Mouse (Mus musculus): ENCODE data around the gene Sh2b1. TPM values are rescaled to one million over a fixed set of nuclear protein-coding genes. Genes with fewer than 3 reads are reported as not detected.

Gene Sh2b1
- polyA plus RNA-seq, 1 experiment from 2014 or later: 73.9 TPM

DNA sequence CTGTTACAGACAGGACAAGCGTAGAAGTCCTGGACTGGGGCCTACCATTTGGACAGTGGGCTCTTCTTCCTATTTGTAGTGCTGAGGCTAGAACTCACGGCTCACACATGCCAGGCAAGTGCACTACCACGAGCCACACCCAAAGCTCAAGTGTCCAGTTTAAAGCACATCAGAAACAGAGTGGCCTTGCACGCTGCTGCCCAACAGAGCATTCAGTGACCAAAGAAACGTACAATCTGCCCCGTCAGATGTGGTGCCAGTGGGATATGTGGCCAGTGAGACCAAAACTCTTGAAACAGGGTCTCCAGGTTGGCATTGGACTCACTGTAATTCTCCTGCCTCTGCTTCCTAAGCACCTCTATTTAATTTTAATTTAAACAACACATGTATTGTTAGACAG is 24.6 kb downstream of the Sh2b1 start:
- no peak for ATAC-seq
- no peak overlapping the region for H3K4me2 ChIP-seq (ENCODE audit: low read length)
- no peaks in the 10 kb centered on the region for H3K4me1 ChIP-seq (replicated peaks; ENCODE audit: control insufficient read depth, insufficient read depth, low read length)
- peaks cover 2% of the 10 kb centered on the region; the same call in 1 of the 2 replicates for H3K36me3 ChIP-seq (ENCODE audit: control insufficient read depth, insufficient read depth)
- WGBS: 91% methylated on average over 6 of the region's 6 CpGs
- H3K4me3 ChIP-seq (replicated peaks; ENCODE audit: low read length): no peak overlapping the region
- H3K27me3 ChIP-seq (replicated peaks; ENCODE audit: control insufficient read depth, insufficient read depth, low read length): no peaks in the 10 kb centered on the region
- no peaks in the 10 kb centered on the region for H3K9me3 ChIP-seq (ENCODE audit: control insufficient read depth, low read length)
- H3K27ac ChIP-seq (ENCODE audit: low read length): no peak overlapping the region
- H3K9ac ChIP-seq (replicated peaks; ENCODE audit: low read depth, low read length): no peak overlapping the region

DNA sequence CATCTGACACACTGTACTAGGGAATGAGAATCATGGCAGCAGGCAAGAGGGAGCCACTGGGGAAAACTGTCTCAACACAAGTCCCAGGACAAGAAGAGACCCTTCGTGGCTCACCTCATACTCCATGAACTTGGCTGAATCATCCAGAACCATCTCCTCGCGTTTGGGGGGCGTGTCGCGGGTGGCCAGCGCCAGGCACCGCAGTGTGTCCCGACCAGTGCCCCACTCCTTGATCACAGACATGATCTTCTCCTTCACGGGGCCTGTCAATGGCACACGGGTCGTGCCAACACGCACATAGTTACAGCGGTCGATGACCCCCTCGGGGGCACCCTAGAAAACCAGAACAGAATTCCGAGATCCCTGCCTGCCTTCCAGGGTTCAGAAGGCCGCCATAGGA is 25.2 kb downstream of the Sh2b1 start:
- H3K4me3 ChIP-seq (replicated peaks; ENCODE audit: low read length): no peak overlapping the region
- ATAC-seq: no peak
- no peaks in the 10 kb centered on the region for H3K9me3 ChIP-seq (ENCODE audit: control insufficient read depth, low read length)
- WGBS: 93% methylated on average over 18 of the region's 18 CpGs
- H3K4me2 ChIP-seq (ENCODE audit: low read length): no peak overlapping the region
- H3K4me1 ChIP-seq (replicated peaks; ENCODE audit: control insufficient read depth, insufficient read depth, low read length): no peaks in the 10 kb centered on the region
- no peak overlapping the region for H3K27ac ChIP-seq (ENCODE audit: low read length)
- H3K36me3 ChIP-seq (ENCODE audit: control insufficient read depth, insufficient read depth): peaks cover 3% of the 10 kb centered on the region; the same call in 1 of the 2 replicates
- H3K9ac ChIP-seq (replicated peaks; ENCODE audit: low read depth, low read length): no peak overlapping the region
- no peaks in the 10 kb centered on the region for H3K27me3 ChIP-seq (replicated peaks; ENCODE audit: control insufficient read depth, insufficient read depth, low read length)

DNA sequence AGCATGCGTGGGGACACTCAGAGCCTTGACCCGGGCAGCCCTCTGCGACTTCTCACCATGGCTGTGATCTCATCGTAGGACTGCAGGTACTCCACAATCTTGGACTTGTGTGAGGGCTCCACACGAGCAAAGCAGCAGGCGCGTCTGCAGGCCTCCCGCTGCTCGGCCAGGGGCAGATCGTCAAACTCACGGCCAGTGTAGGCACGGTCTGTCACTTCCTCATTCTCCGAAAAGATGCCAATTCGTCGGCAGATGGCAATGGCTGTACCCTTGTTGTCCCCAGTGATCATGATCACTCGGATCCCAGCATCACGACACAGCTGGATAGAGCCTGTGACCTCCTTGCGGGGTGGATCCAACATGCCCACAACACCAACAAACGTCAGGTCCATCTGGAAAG is 26.7 kb downstream of the Sh2b1 start:
- 89% methylated on average over 19 of the region's 19 CpGs for WGBS
- H3K36me3 ChIP-seq (ENCODE audit: control insufficient read depth, insufficient read depth): peaks cover 9% of the 10 kb centered on the region
- H3K9ac ChIP-seq (replicated peaks; ENCODE audit: low read depth, low read length): no peak overlapping the region
- no peaks in the 10 kb centered on the region for H3K9me3 ChIP-seq (ENCODE audit: control insufficient read depth, low read length)
- ATAC-seq: no peak
- H3K4me3 ChIP-seq (replicated peaks; ENCODE audit: low read length): no peak overlapping the region
- H3K27ac ChIP-seq (ENCODE audit: low read length): no peak overlapping the region
- no peaks in the 10 kb centered on the region for H3K27me3 ChIP-seq (replicated peaks; ENCODE audit: control insufficient read depth, insufficient read depth, low read length)
- H3K4me2 ChIP-seq (ENCODE audit: low read length): no peak overlapping the region
- H3K4me1 ChIP-seq (replicated peaks; ENCODE audit: control insufficient read depth, insufficient read depth, low read length): no peaks in the 10 kb centered on the region

DNA sequence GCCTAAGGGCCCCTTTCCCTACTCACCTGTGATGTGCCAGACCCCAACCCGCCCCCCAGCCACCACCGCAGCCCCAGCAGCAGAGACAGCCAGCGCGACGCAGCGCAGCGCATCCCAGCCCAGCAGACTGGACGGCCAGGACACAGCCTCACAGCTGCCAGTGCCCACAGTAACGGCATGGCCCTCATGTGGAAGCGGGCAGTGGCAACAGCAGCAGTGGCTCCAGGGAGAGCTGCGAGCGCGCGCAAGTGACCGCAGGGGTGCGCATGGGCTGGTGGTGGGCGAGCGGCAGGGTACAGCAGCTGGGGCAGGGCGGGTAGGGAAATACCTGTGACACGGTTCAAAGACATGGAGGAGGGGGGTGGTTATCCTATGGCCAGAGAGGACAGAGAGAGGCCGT is 29.0 kb downstream of the Sh2b1 start:
- Histone ChIP-seq H3K9me3 (ENCODE audit: control insufficient read depth, low read length) (no peaks in the 10 kb centered on the region), H3K27me3 (replicated peaks; ENCODE audit: control insufficient read depth, insufficient read depth, low read length) (no peaks in the 10 kb centered on the region), H3K4me1 (replicated peaks; ENCODE audit: control insufficient read depth, insufficient read depth, low read length) (no peaks in the 10 kb centered on the region), H3K36me3 (ENCODE audit: control insufficient read depth, insufficient read depth) (peaks cover 12% of the 10 kb centered on the region), H3K4me3 (replicated peaks; ENCODE audit: low read length) (no peak overlapping the region), H3K4me2 (ENCODE audit: low read length) (no peak overlapping the region), H3K9ac (replicated peaks; ENCODE audit: low read depth, low read length) (no peak overlapping the region), H3K27ac (ENCODE audit: low read length) (no peak overlapping the region)
- 91% methylated on average over 21 of the region's 21 CpGs for WGBS
- ATAC-seq: no peak

DNA sequence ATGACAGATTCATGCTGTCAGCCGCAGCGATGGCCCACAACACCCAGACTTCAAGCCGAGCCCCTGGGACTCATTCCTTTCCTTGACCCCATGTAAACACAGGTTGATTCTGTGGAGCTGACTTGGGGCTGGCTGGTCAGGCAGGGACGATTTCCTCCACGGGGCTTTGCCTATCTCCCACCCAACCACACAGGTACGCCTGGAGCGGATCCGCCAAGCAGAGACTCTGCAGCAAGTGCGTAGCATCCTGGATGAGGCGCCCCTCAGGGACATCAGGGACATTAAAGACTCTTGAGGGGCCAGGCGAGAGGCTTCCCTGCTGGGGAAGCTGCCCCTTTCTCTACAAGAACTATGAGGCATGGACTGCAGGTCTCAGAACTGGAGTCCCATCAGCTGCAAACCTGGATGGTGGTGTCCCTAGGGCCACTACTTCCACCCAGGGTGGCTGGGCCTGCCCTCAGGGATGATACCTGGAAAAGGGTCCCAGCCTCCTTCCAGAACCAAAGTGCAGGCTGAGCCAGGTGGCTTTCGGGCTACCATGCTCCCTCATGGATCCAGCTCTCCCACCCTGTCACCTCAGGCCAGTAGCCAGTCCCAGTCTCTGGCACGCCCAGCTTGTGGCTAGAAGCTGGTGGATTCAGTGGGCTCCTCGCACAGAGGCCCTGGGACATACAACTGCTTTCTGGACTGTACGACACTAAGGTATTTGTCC is 30.0 kb downstream of the Sh2b1 start:
- H3K4me2 ChIP-seq (ENCODE audit: low read length): no peak overlapping the region
- no peak overlapping the region for H3K27ac ChIP-seq (ENCODE audit: low read length)
- no peak overlapping the region for H3K4me3 ChIP-seq (replicated peaks; ENCODE audit: low read length)
- no peaks in the 10 kb centered on the region for H3K4me1 ChIP-seq (replicated peaks; ENCODE audit: control insufficient read depth, insufficient read depth, low read length)
- H3K9ac ChIP-seq (replicated peaks; ENCODE audit: low read depth, low read length): no peak overlapping the region
- WGBS: 95% methylated on average over 15 of the region's 15 CpGs
- H3K27me3 ChIP-seq (replicated peaks; ENCODE audit: control insufficient read depth, insufficient read depth, low read length): no peaks in the 10 kb centered on the region
- ATAC-seq: no peak
- peaks cover 12% of the 10 kb centered on the region for H3K36me3 ChIP-seq (ENCODE audit: control insufficient read depth, insufficient read depth)
- no peaks in the 10 kb centered on the region for H3K9me3 ChIP-seq (ENCODE audit: control insufficient read depth, low read length)

DNA sequence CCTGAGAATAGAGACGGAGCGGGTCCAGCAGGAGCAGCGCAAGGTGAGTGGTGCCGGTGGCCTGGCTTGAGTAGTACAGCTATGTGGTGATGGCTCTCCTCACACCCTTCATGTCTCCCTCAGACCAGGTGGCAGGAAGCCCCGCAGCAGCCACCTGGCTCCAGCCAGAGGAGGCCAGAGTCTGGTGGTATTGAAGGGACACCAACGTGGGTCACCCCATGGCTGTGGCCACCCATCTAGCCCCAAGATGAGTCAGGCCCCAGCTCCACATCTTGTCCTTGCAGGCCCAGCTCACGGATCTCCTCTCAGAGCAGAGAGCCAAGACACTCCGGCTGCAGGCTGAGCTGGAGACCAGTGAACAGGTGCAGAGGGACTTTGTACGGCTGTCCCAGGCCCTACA is 30.7 kb downstream of the Sh2b1 start:
- Histone ChIP-seq H3K27ac (ENCODE audit: low read length) (no peak overlapping the region), H3K4me1 (replicated peaks; ENCODE audit: control insufficient read depth, insufficient read depth, low read length) (no peaks in the 10 kb centered on the region), H3K9ac (replicated peaks; ENCODE audit: low read depth, low read length) (no peak overlapping the region), H3K4me3 (replicated peaks; ENCODE audit: low read length) (no peak overlapping the region), H3K27me3 (replicated peaks; ENCODE audit: control insufficient read depth, insufficient read depth, low read length) (no peaks in the 10 kb centered on the region), H3K4me2 (ENCODE audit: low read length) (no peak overlapping the region), H3K9me3 (ENCODE audit: control insufficient read depth, low read length) (no peaks in the 10 kb centered on the region), H3K36me3 (ENCODE audit: control insufficient read depth, insufficient read depth) (peaks cover 12% of the 10 kb centered on the region)
- ATAC-seq: no peak
- WGBS: 93% methylated on average over 9 of the region's 9 CpGs

DNA sequence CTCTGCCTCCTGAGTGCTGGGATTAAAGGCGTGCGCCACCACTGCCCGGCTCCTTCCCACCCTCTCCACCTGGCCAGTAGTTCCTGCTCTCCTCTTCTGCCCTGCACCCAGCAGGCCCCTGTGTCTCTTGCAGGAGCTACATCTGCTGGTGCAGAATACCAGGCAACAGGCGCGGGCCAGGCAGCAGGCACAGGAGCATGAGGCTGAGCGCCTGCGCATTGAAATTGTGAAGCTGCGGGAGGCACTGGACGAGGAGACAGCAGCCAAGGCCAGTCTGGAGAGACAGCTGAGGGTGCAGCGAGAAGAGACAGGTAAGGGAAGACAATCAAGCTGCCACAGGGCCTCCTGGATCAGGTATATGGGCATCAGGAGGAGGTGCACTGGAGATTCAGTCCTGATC is 31.2 kb downstream of the Sh2b1 start:
- peaks cover 12% of the 10 kb centered on the region for H3K36me3 ChIP-seq (ENCODE audit: control insufficient read depth, insufficient read depth)
- H3K27me3 ChIP-seq (replicated peaks; ENCODE audit: control insufficient read depth, insufficient read depth, low read length): no peaks in the 10 kb centered on the region
- H3K4me2 ChIP-seq (ENCODE audit: low read length): no peak overlapping the region
- 93% methylated on average over 10 of the region's 10 CpGs for WGBS
- H3K9ac ChIP-seq (replicated peaks; ENCODE audit: low read depth, low read length): no peak overlapping the region
- no peak overlapping the region for H3K4me3 ChIP-seq (replicated peaks; ENCODE audit: low read length)
- H3K27ac ChIP-seq (ENCODE audit: low read length): no peak overlapping the region
- no peak for ATAC-seq
- no peaks in the 10 kb centered on the region for H3K9me3 ChIP-seq (ENCODE audit: control insufficient read depth, low read length)
- H3K4me1 ChIP-seq (replicated peaks; ENCODE audit: control insufficient read depth, insufficient read depth, low read length): no peaks in the 10 kb centered on the region

DNA sequence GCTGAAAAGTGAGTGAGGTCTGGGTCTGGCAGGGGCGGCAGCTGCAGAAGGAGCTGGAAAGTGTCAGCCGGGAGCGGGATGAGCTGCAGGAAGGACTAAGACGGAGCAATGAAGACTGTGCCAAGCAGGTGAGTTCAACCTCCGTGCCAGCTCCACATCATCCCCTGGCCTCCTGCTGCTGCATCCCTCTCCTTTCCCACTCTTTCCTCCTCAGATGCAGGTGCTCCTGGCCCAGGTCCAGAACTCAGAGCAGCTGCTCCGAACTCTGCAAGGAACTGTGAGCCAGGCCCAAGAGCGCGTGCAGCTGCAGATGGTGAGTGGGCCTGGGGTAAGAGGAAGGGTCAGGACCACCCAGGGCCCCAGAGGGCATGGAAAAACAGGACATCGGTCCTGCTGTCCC is 35.1 kb downstream of the Sh2b1 start:
- Histone ChIP-seq H3K9me3 (ENCODE audit: control insufficient read depth, low read length) (no peaks in the 10 kb centered on the region), H3K36me3 (ENCODE audit: control insufficient read depth, insufficient read depth) (peaks cover 9% of the 10 kb centered on the region; the same call in 1 of the 2 replicates), H3K27ac (ENCODE audit: low read length) (no peak overlapping the region), H3K27me3 (replicated peaks; ENCODE audit: control insufficient read depth, insufficient read depth, low read length) (no peaks in the 10 kb centered on the region), H3K9ac (replicated peaks; ENCODE audit: low read depth, low read length) (no peak overlapping the region), H3K4me3 (replicated peaks; ENCODE audit: low read length) (no peak overlapping the region), H3K4me2 (ENCODE audit: low read length) (no peak overlapping the region), H3K4me1 (replicated peaks; ENCODE audit: control insufficient read depth, insufficient read depth, low read length) (no peaks in the 10 kb centered on the region)
- 78% methylated on average over 8 of the region's 9 CpGs for WGBS
- ATAC-seq: no peak

DNA sequence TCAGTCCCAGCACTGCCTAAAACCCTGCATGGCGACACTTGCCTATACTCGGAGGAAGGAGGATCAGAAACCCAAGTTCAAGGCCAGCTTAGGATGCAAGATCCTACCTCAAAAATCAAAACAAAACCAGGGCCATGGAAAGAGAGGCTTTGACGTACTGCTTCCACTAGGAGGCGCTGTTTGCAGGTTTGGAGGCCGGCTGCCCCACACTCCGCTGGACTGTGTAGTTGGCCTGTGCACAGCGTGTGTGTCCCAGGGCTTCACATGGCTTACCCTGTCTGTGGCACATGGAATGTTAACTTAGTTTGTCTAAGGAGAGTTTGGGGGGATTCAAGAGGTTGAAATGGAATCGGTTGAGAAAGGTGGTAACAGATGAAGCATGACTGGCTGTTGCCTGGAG is 38.4 kb downstream of the Sh2b1 start:
- H3K27ac ChIP-seq (ENCODE audit: low read length): no peak overlapping the region
- no peak overlapping the region for H3K4me3 ChIP-seq (replicated peaks; ENCODE audit: low read length)
- no peak for ATAC-seq
- H3K4me1 ChIP-seq (replicated peaks; ENCODE audit: control insufficient read depth, insufficient read depth, low read length): no peaks in the 10 kb centered on the region
- WGBS: 24% methylated on average over 8 of the region's 8 CpGs
- no peak overlapping the region for H3K9ac ChIP-seq (replicated peaks; ENCODE audit: low read depth, low read length)
- no peak overlapping the region for H3K4me2 ChIP-seq (ENCODE audit: low read length)
- H3K36me3 ChIP-seq (ENCODE audit: control insufficient read depth, insufficient read depth): peaks cover 2% of the 10 kb centered on the region; the same call in 1 of the 2 replicates
- no peaks in the 10 kb centered on the region for H3K9me3 ChIP-seq (ENCODE audit: control insufficient read depth, low read length)
- no peaks in the 10 kb centered on the region for H3K27me3 ChIP-seq (replicated peaks; ENCODE audit: control insufficient read depth, insufficient read depth, low read length)

DNA sequence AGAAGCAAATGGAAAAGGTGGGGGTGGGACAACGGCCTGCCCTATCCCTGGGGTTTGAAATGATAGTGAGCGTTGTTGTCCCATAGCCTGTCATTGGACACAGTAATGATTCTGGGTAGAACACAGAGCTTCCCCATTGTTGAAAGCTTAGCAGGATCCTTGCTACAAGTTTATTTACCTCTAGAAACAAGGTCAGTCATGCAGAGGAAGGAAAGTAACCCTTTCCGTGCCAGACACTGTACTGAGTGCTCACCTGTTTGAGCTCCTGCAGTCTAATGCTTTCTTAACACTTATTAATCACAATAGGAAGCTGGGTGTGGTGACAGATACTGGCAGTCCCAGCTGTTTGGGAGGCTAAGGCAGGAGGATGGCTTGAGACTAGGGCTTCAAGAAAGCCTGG is 39.4 kb downstream of the Sh2b1 start:
- Histone ChIP-seq H3K9ac (replicated peaks; ENCODE audit: low read depth, low read length) (no peak overlapping the region), H3K27ac (ENCODE audit: low read length) (no peak overlapping the region), H3K4me1 (replicated peaks; ENCODE audit: control insufficient read depth, insufficient read depth, low read length) (no peaks in the 10 kb centered on the region), H3K36me3 (ENCODE audit: control insufficient read depth, insufficient read depth) (no peaks in the 10 kb centered on the region), H3K27me3 (replicated peaks; ENCODE audit: control insufficient read depth, insufficient read depth, low read length) (no peaks in the 10 kb centered on the region), H3K4me2 (ENCODE audit: low read length) (no peak overlapping the region), H3K4me3 (replicated peaks; ENCODE audit: low read length) (no peak overlapping the region), H3K9me3 (ENCODE audit: control insufficient read depth, low read length) (no peaks in the 10 kb centered on the region)
- 81% methylated on average over 3 of the region's 3 CpGs for WGBS
- no peak for ATAC-seq
